Mouse (Mus musculus): ENCODE measurements at regions not wholly inside any gene's neighbourhood (a gene's known extent, or its start where the extent isn't known, plus 50 kb on each side); places are given as distances from the start of the nearest gene placed in this dataset.

- no peak overlapping the region for H3K4me3 ChIP-seq (replicated peaks; ENCODE audit: insufficient read depth, low read depth, low read length)
- no peak for DNase-seq
- no peak for TF ChIP-seq CTCF (IDR thresholded peaks at IDR 0.05; ENCODE audit: borderline replicate concordance, insufficient read depth, low read depth, low read length)
- TF ChIP-seq POLR2A (IDR thresholded peaks at IDR 0.05; ENCODE audit: borderline replicate concordance, insufficient read depth, low read length) = no peak
- H3K4me1 ChIP-seq (ENCODE audit: control insufficient read depth, insufficient read depth, low read length) = no peaks in the 10 kb centered on the region
- no peaks in the 10 kb centered on the region for H3K27me3 ChIP-seq (ENCODE audit: control insufficient read depth, insufficient read depth, low read length)
- WGBS = 29% methylated on average over 23 of the region's 23 CpGs
- H3K27ac ChIP-seq (ENCODE audit: insufficient read depth, low read length) = no peak overlapping the region
Measured at GRCm38 (mm10) chr2:166273312-166274015, 118.0 kb upstream of the Sulf2 start.

- WGBS = 47% methylated on average over 1 of the region's 1 CpGs
- no peak for DNase-seq
- Histone ChIP-seq H3K4me1 (ENCODE audit: control insufficient read depth, insufficient read depth, low read length) (no peaks in the 10 kb centered on the region), H3K4me3 (replicated peaks; ENCODE audit: insufficient read depth, low read depth, low read length) (no peak overlapping the region), H3K27ac (ENCODE audit: insufficient read depth, low read length) (no peak overlapping the region), H3K27me3 (ENCODE audit: control insufficient read depth, insufficient read depth, low read length) (no peaks in the 10 kb centered on the region)
- TF ChIP-seq POLR2A (IDR thresholded peaks at IDR 0.05; ENCODE audit: borderline replicate concordance, insufficient read depth, low read length) = no peak
- no peak for TF ChIP-seq CTCF (IDR thresholded peaks at IDR 0.05; ENCODE audit: borderline replicate concordance, insufficient read depth, low read depth, low read length)
Measured at GRCm38 (mm10) chr2:166272841-166273240, 117.4 kb upstream of the Sulf2 start.

- TF ChIP-seq CTCF (IDR thresholded peaks at IDR 0.05; ENCODE audit: borderline replicate concordance, insufficient read depth, low read depth, low read length) = no peak
- no peak for TF ChIP-seq POLR2A (IDR thresholded peaks at IDR 0.05; ENCODE audit: borderline replicate concordance, insufficient read depth, low read length)
- Histone ChIP-seq H3K4me1 (ENCODE audit: control insufficient read depth, insufficient read depth, low read length) (no peaks in the 10 kb centered on the region), H3K27me3 (ENCODE audit: control insufficient read depth, insufficient read depth, low read length) (no peaks in the 10 kb centered on the region), H3K27ac (ENCODE audit: insufficient read depth, low read length) (no peak overlapping the region), H3K4me3 (replicated peaks; ENCODE audit: insufficient read depth, low read depth, low read length) (no peak overlapping the region)
- DNase-seq = no peak
- 59% methylated on average over 7 of the region's 7 CpGs for WGBS
Measured at GRCm38 (mm10) chr2:166272190-166272543, 116.7 kb upstream of the Sulf2 start.

- H3K4me1 ChIP-seq (ENCODE audit: control insufficient read depth, insufficient read depth, low read length) = no peaks in the 10 kb centered on the region
- TF ChIP-seq POLR2A (IDR thresholded peaks at IDR 0.05; ENCODE audit: borderline replicate concordance, insufficient read depth, low read length) = no peak
- TF ChIP-seq CTCF (IDR thresholded peaks at IDR 0.05; ENCODE audit: borderline replicate concordance, insufficient read depth, low read depth, low read length) = no peak
- H3K27me3 ChIP-seq (ENCODE audit: control insufficient read depth, insufficient read depth, low read length) = no peaks in the 10 kb centered on the region
- H3K27ac ChIP-seq (ENCODE audit: insufficient read depth, low read length) = no peak overlapping the region
- H3K4me3 ChIP-seq (replicated peaks; ENCODE audit: insufficient read depth, low read depth, low read length) = no peak overlapping the region
- 33% methylated on average over 11 of the region's 11 CpGs for WGBS
- DNase-seq = no peak
Measured at GRCm38 (mm10) chr2:166271373-166272189, 116.1 kb upstream of the Sulf2 start.

- DNase-seq = no peak
- no peaks in the 10 kb centered on the region for H3K27me3 ChIP-seq (ENCODE audit: control insufficient read depth, insufficient read depth, low read length)
- H3K27ac ChIP-seq (ENCODE audit: insufficient read depth, low read length) = no peak overlapping the region
- H3K4me3 ChIP-seq (replicated peaks; ENCODE audit: insufficient read depth, low read depth, low read length) = no peak overlapping the region
- WGBS = 94% methylated on average over 6 of the region's 6 CpGs
- TF ChIP-seq POLR2A (IDR thresholded peaks at IDR 0.05; ENCODE audit: borderline replicate concordance, insufficient read depth, low read length) (no peak), CTCF (IDR thresholded peaks at IDR 0.05; ENCODE audit: borderline replicate concordance, insufficient read depth, low read depth, low read length) (no peak)
- no peaks in the 10 kb centered on the region for H3K4me1 ChIP-seq (ENCODE audit: control insufficient read depth, insufficient read depth, low read length)
Measured at GRCm38 (mm10) chr2:166270007-166270406, 114.5 kb upstream of the Sulf2 start.

GRCm38 (mm10) chr2:166266915-166267314 lies 111.5 kb upstream of the Sulf2 start:
- 93% methylated on average over 4 of the region's 4 CpGs for WGBS
- H3K27ac ChIP-seq (ENCODE audit: insufficient read depth, low read length) = no peak overlapping the region
- no peak for TF ChIP-seq CTCF (IDR thresholded peaks at IDR 0.05; ENCODE audit: borderline replicate concordance, insufficient read depth, low read depth, low read length)
- no peaks in the 10 kb centered on the region for H3K27me3 ChIP-seq (ENCODE audit: control insufficient read depth, insufficient read depth, low read length)
- no peak overlapping the region for H3K4me3 ChIP-seq (replicated peaks; ENCODE audit: insufficient read depth, low read depth, low read length)
- no peaks in the 10 kb centered on the region for H3K4me1 ChIP-seq (ENCODE audit: control insufficient read depth, insufficient read depth, low read length)
- no peak for DNase-seq

- DNase-seq = no peak
- TF ChIP-seq POLR2A (IDR thresholded peaks at IDR 0.05; ENCODE audit: borderline replicate concordance, insufficient read depth, low read length) (no peak), CTCF (IDR thresholded peaks at IDR 0.05; ENCODE audit: borderline replicate concordance, insufficient read depth, low read depth, low read length) (no peak)
- 62% methylated on average over 9 of the region's 9 CpGs for WGBS
Measured at GRCm38 (mm10) chr2:166266507-166266906, 111.0 kb upstream of the Sulf2 start.

GRCm38 (mm10) chr2:166264756-166265155 lies 109.3 kb upstream of the Sulf2 start:
- TF ChIP-seq CTCF (IDR thresholded peaks at IDR 0.05; ENCODE audit: borderline replicate concordance, insufficient read depth, low read depth, low read length) (no peak), POLR2A (IDR thresholded peaks at IDR 0.05; ENCODE audit: borderline replicate concordance, insufficient read depth, low read length) (no peak)
- 90% methylated on average over 9 of the region's 9 CpGs for WGBS
- no peak for DNase-seq
- Histone ChIP-seq H3K27me3 (ENCODE audit: control insufficient read depth, insufficient read depth, low read length) (no peaks in the 10 kb centered on the region), H3K27ac (ENCODE audit: insufficient read depth, low read length) (no peak overlapping the region), H3K4me1 (ENCODE audit: control insufficient read depth, insufficient read depth, low read length) (no peaks in the 10 kb centered on the region), H3K4me3 (replicated peaks; ENCODE audit: insufficient read depth, low read depth, low read length) (no peak overlapping the region)

More at GRCm38 (mm10) chr2:166266507-166266906, 111.0 kb upstream of the Sulf2 start:
- H3K4me3 ChIP-seq (replicated peaks; ENCODE audit: insufficient read depth, low read depth, low read length) = no peak overlapping the region
- H3K4me1 ChIP-seq (ENCODE audit: control insufficient read depth, insufficient read depth, low read length) = no peaks in the 10 kb centered on the region
- no peak overlapping the region for H3K27ac ChIP-seq (ENCODE audit: insufficient read depth, low read length)
- no peaks in the 10 kb centered on the region for H3K27me3 ChIP-seq (ENCODE audit: control insufficient read depth, insufficient read depth, low read length)
